Mouse (Mus musculus) myocyte (in vitro differentiated cells): Measurements from ENCODE around the gene Ccdc172.

ENCODE experiments used
- MAX ChIP-seq: IDR thresholded peaks from one replicate; pipeline ENCODE4 v1.6.1; 2011; ENCODE audit warnings: low read depth, mild to moderate bottlenecking, control low read depth
- MYOD1 ChIP-seq, 3 experiments: IDR thresholded peaks; one replicate each; pipeline ENCODE4 v1.6.1; 2011; ENCODE audit warnings: control low read depth in 2 of 3, low read depth in 2 of 3, mild to moderate bottlenecking in 2 of 3, moderate library complexity in 1 of 3; ENCODE audit not compliant: insufficient read length in 2 of 3, control insufficient read depth in 1 of 3
- POLR2A ChIP-seq: IDR thresholded peaks from one replicate; pipeline ENCODE4 v1.6.1; 2011; ENCODE audit warnings: low read depth, mild to moderate bottlenecking, control low read depth, moderate library complexity; ENCODE audit not compliant: insufficient read length
- REST ChIP-seq: IDR thresholded peaks from one replicate; pipeline ENCODE4 v1.6.1; 2011; ENCODE audit warnings: mild to moderate bottlenecking, control low read depth, moderate library complexity; ENCODE audit not compliant: insufficient read depth, insufficient read length
- SRF ChIP-seq: IDR thresholded peaks from one replicate; pipeline ENCODE4 v1.6.1; 2011; ENCODE audit warnings: low read depth; ENCODE audit not compliant: control insufficient read depth, insufficient read length
- TCF12 ChIP-seq: IDR thresholded peaks from one replicate; pipeline ENCODE4 v1.6.1; 2011; ENCODE audit warnings: mild to moderate bottlenecking, control low read depth; ENCODE audit not compliant: poor library complexity, insufficient read depth, severe bottlenecking

GRCm38 (mm10) chr19:58511818-58512217, at the start of gene Ccdc172:
- no peak for TF ChIP-seq POLR2A
- TF ChIP-seq SRF, result no peak
- TF ChIP-seq REST, result no peak
- no peak for TF ChIP-seq MYOD1 (IDR thresholded peaks at IDR 0.05; ENCODE audit: control insufficient read depth in 1 of 3, insufficient read length in 2 of 3, low read depth in 2 of 3)
- no peak for TF ChIP-seq TCF12
- no peak for TF ChIP-seq MAX
